Comparison of ENCODE assay signal across 8 mouse cellular contexts in the genomic region with DNA sequence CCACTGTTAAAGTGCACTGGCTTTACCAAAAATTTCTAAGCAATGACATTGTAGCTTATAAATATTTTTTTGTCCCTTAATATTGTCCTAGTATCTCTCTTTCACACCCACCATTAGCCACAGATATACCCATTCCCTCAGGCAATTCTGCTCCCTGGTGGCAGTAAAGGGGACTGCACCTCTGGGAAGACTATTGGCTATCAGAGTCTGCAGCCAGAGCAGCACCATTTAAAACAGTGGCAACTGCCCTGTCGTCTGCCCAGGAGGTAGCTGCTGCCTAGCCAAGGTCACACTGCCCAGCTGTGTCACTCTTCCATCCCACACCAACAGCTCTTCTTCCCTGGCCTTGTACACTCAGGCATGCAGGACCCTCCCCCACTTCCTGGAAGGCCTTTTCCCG. TPM values are rescaled to one million over a fixed set of nuclear protein-coding genes. Genes with fewer than 3 reads are reported as not detected.
DNase-seq lines count a peak whose midpoint lies in the region; ATAC-seq and TF ChIP-seq lines count a peak whose summit lies in the region.

No protein-coding gene starts in this region.

- H3K4me3 ChIP-seq in G1E (ENCODE audit: low read depth, low read length), result no peak overlapping the region
- no peak overlapping the region for H3K4me3 ChIP-seq in kidney, adult 2 months (ENCODE audit: insufficient read depth, low read depth, low read length)
- H3K4me3 ChIP-seq in lung, embryonic 15.5 days, result peak overlapping the region; percentile 14; the same call in 1 of the 2 replicates

- 52% methylated on average over 2 of the region's 2 CpGs for WGBS in kidney, adult 2 months
- WGBS in lung, embryonic 15.5 days, result 39% methylated on average over 2 of the region's 2 CpGs

- peaks cover 13% of the 10 kb centered on the region for H3K4me1 ChIP-seq in G1E (ENCODE audit: insufficient read depth, low read depth, low read length)
- H3K4me1 ChIP-seq in kidney, adult 2 months (ENCODE audit: control insufficient read depth, insufficient read depth, low read length), result no peaks in the 10 kb centered on the region
- peaks cover 9% of the 10 kb centered on the region for H3K4me1 ChIP-seq in lung, embryonic 15.5 days

- TF ChIP-seq CTCF in G1E (IDR thresholded peaks at IDR 0.05; ENCODE audit: low read depth, low read length), result peak; percentile 84
- peak; percentile 89 for TF ChIP-seq CTCF in kidney, adult 2 months (conservative IDR thresholded peaks at IDR 0.05; ENCODE audit: insufficient read depth, insufficient read length, low read depth, low read length)

- H3K27me3 ChIP-seq in G1E (ENCODE audit: insufficient read depth, low read length), result peaks cover 63% of the 10 kb centered on the region
- H3K27me3 ChIP-seq in kidney, adult 2 months (replicated peaks; ENCODE audit: control insufficient read depth, insufficient read depth, low read length), result no peaks in the 10 kb centered on the region
- H3K27me3 ChIP-seq in lung, embryonic 15.5 days, result no peaks in the 10 kb centered on the region

- H3K9ac ChIP-seq in lung, embryonic 15.5 days, result peak overlapping the region; percentile 28

- H3K36me3 ChIP-seq in G1E (replicated peaks), result no peaks in the 10 kb centered on the region
- H3K36me3 ChIP-seq in kidney, adult 2 months (ENCODE audit: control insufficient read depth, insufficient read depth, low read length), result no peaks in the 10 kb centered on the region
- no peaks in the 10 kb centered on the region for H3K36me3 ChIP-seq in lung, embryonic 15.5 days

- peak overlapping the region; percentile 18; the same call in 1 of the 2 replicates for H3K4me2 ChIP-seq in lung, embryonic 15.5 days

- H3K9me3 ChIP-seq in G1E (replicated peaks), result no peaks in the 10 kb centered on the region
- no peaks in the 10 kb centered on the region for H3K9me3 ChIP-seq in lung, embryonic 15.5 days

- peak; percentile 84 to 86 for DNase-seq in B cell, adult 2 months
- peak; percentile 66 for DNase-seq in G1E (ENCODE audit: low spot score)
- peak; percentile 74 to 88 for DNase-seq in cerebellum, postnatal 25 days
- peak; percentile 79 for DNase-seq in heart, adult 8-10 months (ENCODE audit: low spot score)
- DNase-seq in kidney, adult 2 months, result peak; percentile 66
- DNase-seq in right cerebral cortex, postnatal 14 days, result peak; percentile 60
- DNase-seq in yolk sac, embryonic 10.5 days (ENCODE audit: low spot score), result peak; percentile 32

- no peak for TF ChIP-seq POLR2A in kidney, adult 2 months (IDR thresholded peaks at IDR 0.05; ENCODE audit: low read depth, low read length)

- peak; percentile 67; the same call in 1 of the 2 replicates for ATAC-seq in G1E (ENCODE audit: extremely low read depth, insufficient number of reproducible peaks, low FRiP score, poor library complexity, severe bottlenecking)
- ATAC-seq in lung, embryonic 15.5 days (ENCODE audit: borderline replicate concordance, extremely low read depth, low FRiP score, low TSS enrichment), result no peak

- H3K27ac ChIP-seq in kidney, adult 2 months (ENCODE audit: insufficient read depth, low read depth, low read length), result no peak overlapping the region
- H3K27ac ChIP-seq in lung, embryonic 15.5 days, result peak overlapping the region; percentile 48; the same call in 1 of the 2 replicates

RNA-seq across cellular contexts. Expression of gene Trpm5, which starts 8.1 kb away (rescaled TPM):
- not detected in 2 replicates for total RNA-seq in G1E (2014; fragmentation: Nextera tagmentation)
- 0.12 and 0.33 TPM in 2 replicates for total RNA-seq in G1E (2017)
- not detected in 2 replicates for polyA plus RNA-seq in G1E (2012)
- total RNA-seq in heart, adult 8-10 months (2022), result under 1 TPM in 1 of 4 experiments, not detected in 3; 0.28 TPM
- polyA plus RNA-seq in kidney, adult 2 months (2012; rRNA removed), result 0.03 TPM in 2 replicates
- polyA plus RNA-seq in lung, embryonic 15.5 days (2015; fragmentation: Nextera tagmentation; extraction: Ambion mirVana), result 4.4 and 4.5 TPM in 2 replicates

RNA-seq across cellular contexts. Expression of gene Tssc4, which starts 17.3 kb away (rescaled TPM):
- 13.4 and 18.8 TPM in 2 replicates for total RNA-seq in G1E (2014; fragmentation: Nextera tagmentation)
- 25.0 and 36.3 TPM in 2 replicates for total RNA-seq in G1E (2017)
- polyA plus RNA-seq in G1E (2012), result 207 and 271 TPM in 2 replicates
- total RNA-seq in heart, adult 8-10 months (2022), result 10 to 100 TPM; 13.6 to 15.2 (median 14.3) TPM
- polyA plus RNA-seq in kidney, adult 2 months (2012; rRNA removed), result 64.8 and 74.5 TPM in 2 replicates
- polyA plus RNA-seq in lung, embryonic 15.5 days (2015; fragmentation: Nextera tagmentation; extraction: Ambion mirVana), result 105 and 107 TPM in 2 replicates

RNA-seq across cellular contexts. Expression of gene Kcnq1, which starts 19.8 kb away (rescaled TPM):
- total RNA-seq in G1E (2014; fragmentation: Nextera tagmentation), result not detected in 2 replicates
- 0.12 TPM in 1 of 2 replicates, not detected in the other for total RNA-seq in G1E (2017)
- not detected in 2 replicates for polyA plus RNA-seq in G1E (2012)
- total RNA-seq in heart, adult 8-10 months (2022), result 10 to 100 TPM; 30.9 to 36.9 (median 32.8) TPM
- polyA plus RNA-seq in kidney, adult 2 months (2012; rRNA removed), result 24.0 and 27.5 TPM in 2 replicates
- 5.5 and 6.0 TPM in 2 replicates for polyA plus RNA-seq in lung, embryonic 15.5 days (2015; fragmentation: Nextera tagmentation; extraction: Ambion mirVana)

RNA-seq across cellular contexts. Expression of gene Cd81, which starts 33.8 kb away (rescaled TPM):
- total RNA-seq in G1E (2014; fragmentation: Nextera tagmentation) (166 and 192 TPM in 2 replicates), G1E (2017) (185 and 191 TPM in 2 replicates)
- polyA plus RNA-seq in G1E (2012), result 152 and 187 TPM in 2 replicates
- total RNA-seq in heart, adult 8-10 months (2022), result 100 to 1,000 TPM; 397 to 430 (median 418) TPM
- 801 and 824 TPM in 2 replicates for polyA plus RNA-seq in kidney, adult 2 months (2012; rRNA removed)
- 694 and 720 TPM in 2 replicates for polyA plus RNA-seq in lung, embryonic 15.5 days (2015; fragmentation: Nextera tagmentation; extraction: Ambion mirVana)

Comparison
In these comparisons a context has a peak if more than half of its experiments do, and no peak if none do; other contexts are left out.
1. DNase-seq: peak in every context shown above with its lines; median percentile 85 in B cell, adult 2 months; 81 in cerebellum, postnatal 25 days; 79 in heart, adult 8-10 months; 66 in G1E; 66 in kidney, adult 2 months; 60 in right cerebral cortex, postnatal 14 days; 32 in yolk sac, embryonic 10.5 days.